Mouse (Mus musculus) forebrain, embryonic 12.5 days (tissue): Measurements from ENCODE around the gene Cuedc1. TPM values are rescaled to one million over a fixed set of nuclear protein-coding genes. Genes with fewer than 3 reads are reported as not detected.

Experiments
- ATAC-seq: fragments of 200-750 bp; cut with Nextera tagmentation; 2 replicates; pipeline ENCODE4 v1.8.0; 2017; ENCODE audit warnings: moderate TSS enrichment; ENCODE audit not compliant: low FRiP score
- H3K27ac ChIP-seq: fragments of 300-500 bp; sonication (generic); 2 replicates; pipeline ENCODE4 v1.5.1; 2016; ENCODE audit warnings: mild to moderate bottlenecking
- H3K27me3 ChIP-seq: fragments of 300-500 bp; sonication (generic); 2 replicates; pipeline ENCODE4 v1.6.1; 2016; ENCODE audit warnings: mild to moderate bottlenecking
- H3K36me3 ChIP-seq: fragments of 300-500 bp; sonication (generic); replicated peaks from 2 replicates; pipeline ENCODE4 v1.6.1; 2016; ENCODE audit warnings: mild to moderate bottlenecking
- H3K4me1 ChIP-seq: fragments of 300-500 bp; sonication (generic); 2 replicates; pipeline ENCODE4 v1.6.1; 2016
- H3K4me2 ChIP-seq: fragments of 300-500 bp; sonication (generic); 2 replicates; pipeline ENCODE4 v1.6.1; 2016; ENCODE audit warnings: mild to moderate bottlenecking, moderate library complexity
- H3K4me3 ChIP-seq: fragments of 300-500 bp; sonication (generic); replicated peaks from 2 replicates; pipeline ENCODE4 v1.5.1; 2016; ENCODE audit warnings: mild to moderate bottlenecking
- H3K9ac ChIP-seq: fragments of 300-500 bp; sonication (generic); 2 replicates; pipeline ENCODE4 v1.6.1; 2016; ENCODE audit warnings: mild to moderate bottlenecking
- H3K9me3 ChIP-seq: fragments of 300-500 bp; sonication (generic); 2 replicates; pipeline ENCODE4 v1.6.1; 2016
- WGBS: fragments of 180-500 bp; shearing (Covaris S2); methylation state at CpG from one replicate; pipeline ENCODE4 v1.1.7; 2016; 5-methylcytosine and 5-hydroxymethylcytosine counted together
- polyA plus RNA-seq: library from polyadenylated mRNA; unstranded; fragments of >200 nt; fragmentation: Nextera tagmentation; extraction: Ambion mirVana; gene quantifications from 2 replicates; pipeline ENCODE4 v1.2.1, GENCODE M21; 2016

The Cuedc1 gene
- polyA plus RNA-seq, 1 experiment from 2014 or later = 42.5 TPM

DNA sequence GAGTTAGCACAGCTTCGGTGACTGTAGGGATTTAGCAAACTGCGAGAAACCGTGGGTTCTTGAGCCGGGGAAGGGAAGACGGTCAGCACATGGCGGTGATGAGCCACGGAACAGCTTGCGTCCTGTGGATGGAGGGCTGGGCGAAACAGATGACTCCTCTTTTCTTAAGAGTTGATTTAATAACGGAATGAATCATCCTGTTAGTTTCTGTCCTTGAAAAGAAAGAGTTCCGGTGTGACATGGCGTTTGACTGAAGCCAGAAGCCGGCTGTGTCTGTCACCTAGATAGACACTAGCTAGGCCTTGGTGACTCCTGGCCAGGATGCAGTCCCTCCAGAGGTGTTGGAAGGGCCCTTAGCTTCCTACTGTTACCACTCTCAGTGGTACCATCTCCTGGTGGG, 14.2 kb downstream of the Cuedc1 start:
- Histone ChIP-seq H3K9me3 (no peaks in the 10 kb centered on the region), H3K4me3 (no peak overlapping the region), H3K4me1 (peaks cover 53% of the 10 kb centered on the region), H3K27me3 (no peaks in the 10 kb centered on the region), H3K27ac (no peak overlapping the region), H3K9ac (no peak overlapping the region), H3K4me2 (no peak overlapping the region), H3K36me3 (no peaks in the 10 kb centered on the region)
- no peak for ATAC-seq
- 59% methylated on average over 13 of the region's 13 CpGs for WGBS

- H3K9me3 ChIP-seq = no peaks in the 10 kb centered on the region
- H3K4me1 ChIP-seq = peaks cover 56% of the 10 kb centered on the region
- H3K4me3 ChIP-seq = no peak overlapping the region
- WGBS = 82% methylated on average over 7 of the region's 7 CpGs
- no peak overlapping the region for H3K27ac ChIP-seq
- H3K27me3 ChIP-seq = no peaks in the 10 kb centered on the region
- no peak overlapping the region for H3K9ac ChIP-seq
- ATAC-seq = no peak
- no peak overlapping the region for H3K4me2 ChIP-seq
- H3K36me3 ChIP-seq = no peaks in the 10 kb centered on the region
Observed at GRCm38 (mm10) chr11:88112677-88113333, 14.9 kb downstream of the Cuedc1 start.

DNA sequence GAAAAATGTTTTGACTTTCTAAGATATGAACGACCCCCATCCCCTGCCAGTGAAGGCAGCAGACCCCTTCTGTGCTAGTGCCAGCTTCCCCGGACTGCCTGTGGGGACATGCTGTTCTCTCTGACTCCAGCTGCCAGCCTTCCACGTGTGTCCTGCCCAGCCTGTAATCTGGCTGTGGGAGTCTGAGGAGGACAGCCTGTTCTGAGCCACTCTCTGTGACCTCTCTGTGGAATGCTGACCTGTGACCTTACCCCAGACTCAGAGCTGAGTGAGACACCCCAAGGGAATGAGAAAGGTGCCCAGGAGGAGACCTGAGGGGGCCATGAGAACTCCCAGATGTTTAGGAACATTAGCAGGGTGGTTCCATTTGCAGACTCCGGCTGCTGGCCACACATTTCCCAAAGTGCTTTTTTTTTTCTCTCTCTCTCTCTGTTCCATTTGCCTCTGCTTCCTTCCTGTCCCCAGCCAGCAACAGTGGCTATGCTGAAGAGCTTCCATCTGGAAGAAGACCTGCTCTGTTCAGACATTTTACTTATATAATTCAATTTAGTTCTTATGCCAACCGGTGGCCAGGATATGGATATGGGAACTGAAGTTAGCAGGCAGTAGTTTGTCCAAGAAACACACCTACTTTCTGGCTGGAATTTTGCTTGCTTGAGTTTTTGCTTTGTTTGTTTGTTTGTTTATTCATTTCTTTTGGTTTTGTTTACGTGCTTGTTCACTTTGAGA, 15.8 kb downstream of the Cuedc1 start:
- no peaks in the 10 kb centered on the region for H3K36me3 ChIP-seq
- no peak for ATAC-seq
- peaks cover 62% of the 10 kb centered on the region for H3K4me1 ChIP-seq
- H3K27ac ChIP-seq = no peak overlapping the region; the same call in 1 of the 2 replicates
- H3K9ac ChIP-seq = no peak overlapping the region; the same call in 1 of the 2 replicates
- no peak overlapping the region for H3K4me2 ChIP-seq
- H3K4me3 ChIP-seq = no peak overlapping the region
- 70% methylated on average over 6 of the region's 6 CpGs for WGBS
- no peaks in the 10 kb centered on the region for H3K9me3 ChIP-seq
- H3K27me3 ChIP-seq = no peaks in the 10 kb centered on the region

GRCm38 (mm10) chr11:88114871-88115301, 17.0 kb downstream of the Cuedc1 start:
- no peak for ATAC-seq
- Histone ChIP-seq H3K4me1 (peaks cover 70% of the 10 kb centered on the region), H3K27ac (peak overlapping the region; percentile 65), H3K36me3 (no peaks in the 10 kb centered on the region), H3K9me3 (no peaks in the 10 kb centered on the region), H3K4me3 (no peak overlapping the region), H3K4me2 (no peak overlapping the region), H3K9ac (no peak overlapping the region), H3K27me3 (no peaks in the 10 kb centered on the region)
- 59% methylated on average over 8 of the region's 8 CpGs for WGBS

DNA sequence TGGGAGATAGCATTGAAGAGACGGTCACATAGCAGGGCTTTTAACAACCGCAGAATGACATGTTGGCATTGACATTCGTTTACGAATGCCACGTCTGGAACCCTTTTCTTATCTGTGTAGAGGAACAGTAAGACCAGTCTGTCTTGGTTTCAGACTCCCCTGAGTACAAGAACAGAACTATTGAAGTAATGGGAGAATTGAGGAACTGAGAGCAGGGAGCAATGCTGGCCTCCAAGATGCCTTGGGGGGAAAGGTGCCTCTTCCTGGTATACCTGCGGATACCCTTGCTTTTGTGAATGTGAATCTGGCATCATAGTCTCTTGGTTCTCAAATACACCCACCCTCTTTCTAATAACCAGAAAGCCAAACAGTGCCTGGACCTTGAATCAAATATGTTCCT, 18.7 kb downstream of the Cuedc1 start:
- Histone ChIP-seq H3K4me3 (no peak overlapping the region), H3K9me3 (no peaks in the 10 kb centered on the region), H3K4me1 (peaks cover 77% of the 10 kb centered on the region), H3K27me3 (no peaks in the 10 kb centered on the region), H3K27ac (peak overlapping the region; percentile 42; the same call in 1 of the 2 replicates), H3K9ac (no peak overlapping the region), H3K4me2 (no peak overlapping the region), H3K36me3 (no peaks in the 10 kb centered on the region)
- WGBS = 90% methylated on average over 6 of the region's 6 CpGs
- no peak for ATAC-seq

DNA sequence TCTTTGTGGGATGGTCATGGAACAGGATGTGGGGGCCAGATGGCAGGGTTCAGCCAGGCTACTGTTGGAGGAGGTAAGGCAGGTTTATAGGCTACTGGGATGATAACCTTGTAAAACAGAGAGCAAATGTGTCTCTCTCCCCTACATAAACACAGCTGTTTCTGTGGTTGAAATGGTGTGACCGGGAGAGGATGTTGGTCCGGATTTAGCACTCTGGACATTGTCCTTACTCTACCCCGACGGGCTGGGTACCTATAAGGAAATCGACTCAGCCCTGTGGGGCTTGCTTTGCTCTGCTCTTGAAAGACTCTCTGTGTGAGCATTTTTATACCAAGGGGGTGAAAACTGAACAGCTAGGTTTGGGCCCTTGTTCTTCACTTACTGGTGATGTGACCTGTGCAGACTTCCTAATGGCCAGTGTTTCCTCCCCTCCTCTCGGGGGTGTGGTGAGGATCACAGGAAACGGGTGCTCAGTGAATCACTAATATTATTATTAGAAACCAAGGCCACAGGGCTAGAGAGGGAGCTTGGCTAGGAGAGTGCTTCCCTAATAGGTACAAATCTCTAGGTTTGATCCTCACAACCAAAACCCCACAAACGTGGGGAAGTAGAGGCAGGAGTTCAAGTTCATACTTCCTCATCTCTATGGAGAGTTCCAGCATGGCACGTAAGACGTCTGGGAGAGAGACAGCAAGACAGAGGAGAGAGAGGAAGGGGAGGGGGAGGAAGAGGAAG, 19.7 kb downstream of the Cuedc1 start:
- peaks cover 83% of the 10 kb centered on the region for H3K4me1 ChIP-seq
- 70% methylated on average over 10 of the region's 10 CpGs for WGBS
- peak overlapping the region; percentile 99 for H3K27ac ChIP-seq
- ATAC-seq = no peak
- H3K27me3 ChIP-seq = no peaks in the 10 kb centered on the region
- H3K4me3 ChIP-seq = no peak overlapping the region
- H3K36me3 ChIP-seq = no peaks in the 10 kb centered on the region
- peak overlapping the region; percentile 53; the same call in 1 of the 2 replicates for H3K9ac ChIP-seq
- H3K4me2 ChIP-seq = no peak overlapping the region
- H3K9me3 ChIP-seq = no peaks in the 10 kb centered on the region

DNA sequence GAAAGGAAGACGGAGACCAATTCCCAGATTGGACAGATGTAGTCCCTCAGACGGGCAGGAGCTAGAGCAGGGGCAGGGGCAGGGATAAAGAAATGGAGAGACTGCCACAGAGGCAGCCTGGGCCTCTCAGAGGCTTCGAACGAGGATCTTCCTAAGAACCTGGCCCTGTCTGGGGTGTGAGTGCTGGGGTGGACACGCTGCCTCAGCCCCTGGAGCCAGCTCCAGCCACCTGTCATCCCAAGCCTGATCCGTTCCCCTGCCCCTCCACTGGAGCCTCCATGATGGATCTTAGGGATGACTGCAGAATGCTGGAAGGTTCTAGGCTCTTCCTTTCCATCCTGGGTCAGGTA, 20.2 kb downstream of the Cuedc1 start:
- Histone ChIP-seq H3K9ac (peak overlapping the region; percentile 53), H3K4me3 (no peak overlapping the region), H3K4me2 (0 out of 2 replicates have a peak overlapping the region, but pooled peaks have one; percentile 45), H3K4me1 (peaks cover 85% of the 10 kb centered on the region), H3K27ac (peak overlapping the region; percentile 99), H3K27me3 (no peaks in the 10 kb centered on the region), H3K36me3 (no peaks in the 10 kb centered on the region), H3K9me3 (no peaks in the 10 kb centered on the region)
- ATAC-seq = no peak
- WGBS = 41% methylated on average over 6 of the region's 6 CpGs

DNA sequence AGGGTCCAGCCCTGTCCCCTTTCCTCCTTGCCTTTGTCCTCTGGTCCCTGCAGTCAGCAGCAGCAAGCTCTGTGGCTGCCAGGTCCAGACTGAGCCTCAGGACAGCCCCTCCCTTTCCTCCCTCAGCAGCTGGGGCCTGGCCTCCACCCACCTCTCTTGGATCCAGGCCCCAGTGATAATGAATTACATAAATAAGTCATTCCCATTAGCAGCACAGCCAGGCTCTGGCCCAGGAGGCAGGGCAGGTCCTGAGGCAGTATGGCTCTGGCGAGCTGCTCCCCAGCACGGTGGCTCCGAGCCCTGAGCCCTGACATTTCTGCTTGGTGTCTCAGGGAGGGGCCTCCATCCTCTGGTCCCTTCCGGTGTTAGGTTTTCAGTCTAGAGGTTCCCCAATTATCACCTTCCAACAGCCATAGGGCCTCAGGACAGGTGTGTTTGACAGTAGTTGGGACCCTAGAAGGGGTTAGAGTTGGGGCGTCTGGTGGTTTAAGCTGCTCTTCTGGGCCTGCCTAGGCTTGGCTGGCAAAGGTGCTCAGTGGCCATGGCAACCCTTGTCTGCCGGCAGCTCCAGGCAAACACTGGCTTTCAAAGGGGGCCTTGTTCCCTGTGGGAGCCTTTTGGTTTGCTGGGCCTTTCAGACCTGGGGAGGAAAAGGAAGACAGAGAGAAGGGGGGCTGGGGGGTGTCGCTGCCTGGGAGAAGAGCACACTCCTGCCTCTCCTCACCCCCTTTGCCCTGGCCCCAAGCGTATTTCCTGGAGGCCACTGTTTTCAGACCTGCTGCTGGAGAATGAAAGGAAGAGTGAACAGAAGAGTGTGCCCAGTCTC, 21.2 kb downstream of the Cuedc1 start:
- peak overlapping the region; percentile 53 for H3K9ac ChIP-seq
- WGBS = 1% methylated on average over 8 of the region's 8 CpGs
- H3K9me3 ChIP-seq = no peaks in the 10 kb centered on the region
- peak; percentile 90 for ATAC-seq
- H3K4me1 ChIP-seq = peaks cover 86% of the 10 kb centered on the region
- H3K27ac ChIP-seq = peak overlapping the region; percentile 99
- H3K27me3 ChIP-seq = no peaks in the 10 kb centered on the region
- no peaks in the 10 kb centered on the region for H3K36me3 ChIP-seq
- H3K4me2 ChIP-seq = peak overlapping the region; percentile 45
- 0 out of 2 replicates have a peak overlapping the region, but pooled peaks have one; percentile 6 for H3K4me3 ChIP-seq

DNA sequence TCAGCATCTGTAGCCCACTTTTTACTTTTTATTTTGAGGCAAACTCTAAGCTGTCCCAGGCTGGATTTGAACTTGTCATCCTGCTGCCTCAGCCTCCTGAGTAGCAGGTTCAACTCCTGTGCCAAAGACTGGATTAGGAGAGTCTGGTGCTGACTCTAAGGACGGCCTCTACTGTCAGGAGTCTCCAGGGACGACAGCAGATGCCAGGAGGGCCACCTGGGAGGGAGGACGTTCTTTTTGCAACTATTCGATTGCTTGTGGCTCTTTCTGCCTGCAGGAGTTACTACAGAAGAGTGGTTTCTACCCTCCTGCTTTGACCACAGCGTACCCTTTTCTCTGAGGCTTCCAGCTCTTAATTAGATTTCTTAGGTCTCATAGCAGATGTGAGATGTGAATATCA, 24.7 kb downstream of the Cuedc1 start:
- Histone ChIP-seq H3K4me2 (no peak overlapping the region), H3K36me3 (no peaks in the 10 kb centered on the region), H3K9ac (no peak overlapping the region), H3K9me3 (no peaks in the 10 kb centered on the region), H3K27ac (peak overlapping the region; percentile 59), H3K4me3 (no peak overlapping the region), H3K4me1 (peaks cover 84% of the 10 kb centered on the region), H3K27me3 (no peaks in the 10 kb centered on the region)
- WGBS = 38% methylated on average over 5 of the region's 5 CpGs
- ATAC-seq = no peak

GRCm38 (mm10) chr11:88123021-88123420, 25.2 kb downstream of the Cuedc1 start:
- no peak overlapping the region for H3K4me2 ChIP-seq
- H3K27ac ChIP-seq = peak overlapping the region; percentile 59
- no peaks in the 10 kb centered on the region for H3K27me3 ChIP-seq
- ATAC-seq = no peak
- no peaks in the 10 kb centered on the region for H3K36me3 ChIP-seq
- H3K4me3 ChIP-seq = no peak overlapping the region
- WGBS = 77% methylated on average over 5 of the region's 5 CpGs
- no peak overlapping the region for H3K9ac ChIP-seq
- peaks cover 80% of the 10 kb centered on the region for H3K4me1 ChIP-seq
- H3K9me3 ChIP-seq = no peaks in the 10 kb centered on the region

DNA sequence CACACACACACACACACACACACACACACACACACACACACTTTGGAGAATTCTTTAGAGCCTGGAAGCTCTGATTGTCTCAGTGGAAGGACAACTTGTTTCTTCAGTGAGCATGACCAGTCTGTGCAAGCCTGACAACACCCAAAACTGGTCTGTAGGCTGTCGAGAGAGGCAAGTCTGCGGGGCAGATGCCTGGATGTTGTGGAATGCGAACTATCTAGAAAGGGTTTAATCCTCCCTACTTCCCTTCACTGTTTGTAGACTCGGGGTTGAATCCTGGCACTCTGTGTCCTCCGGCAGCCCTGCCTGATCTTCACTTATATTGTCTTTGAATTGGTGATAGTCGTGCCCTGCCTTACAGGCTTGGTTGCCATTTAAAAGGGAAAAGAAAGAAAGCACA, 25.9 kb downstream of the Cuedc1 start:
- no peaks in the 10 kb centered on the region for H3K36me3 ChIP-seq
- no peak overlapping the region for H3K4me3 ChIP-seq
- H3K4me2 ChIP-seq = no peak overlapping the region
- no peaks in the 10 kb centered on the region for H3K9me3 ChIP-seq
- peaks cover 73% of the 10 kb centered on the region for H3K4me1 ChIP-seq
- H3K27ac ChIP-seq = peak overlapping the region; percentile 37
- no peak overlapping the region for H3K9ac ChIP-seq
- no peak for ATAC-seq
- H3K27me3 ChIP-seq = no peaks in the 10 kb centered on the region
- WGBS = 31% methylated on average over 6 of the region's 6 CpGs

- H3K4me1 ChIP-seq = peaks cover 60% of the 10 kb centered on the region
- no peaks in the 10 kb centered on the region for H3K9me3 ChIP-seq
- peak overlapping the region; percentile 85; the same call in 1 of the 2 replicates for H3K27ac ChIP-seq
- 67% methylated on average over 6 of the region's 7 CpGs for WGBS
- H3K4me2 ChIP-seq = no peak overlapping the region
- H3K36me3 ChIP-seq = no peaks in the 10 kb centered on the region
- ATAC-seq = no peak
- H3K4me3 ChIP-seq = no peak overlapping the region
- H3K27me3 ChIP-seq = no peaks in the 10 kb centered on the region
- no peak overlapping the region for H3K9ac ChIP-seq
Observed at GRCm38 (mm10) chr11:88125483-88125882, 27.6 kb downstream of the Cuedc1 start.
